Mouse (Mus musculus) thymus, adult 2 months (tissue): ENCODE measurements around the gene Mthfsd. TPM values are rescaled to one million over a fixed set of nuclear protein-coding genes. Genes with fewer than 3 reads are reported as not detected.

ENCODE experiments used
- DNase-seq: peaks from one replicate; pipeline ENCODE4 v3.0.0; 2021
- H3K27ac ChIP-seq: fragments of 200-500 bp; 2 replicates; pipeline ENCODE4 v1.5.1; 2012; ENCODE audit warnings: low read length, control low read depth; ENCODE audit not compliant: control insufficient read depth, insufficient read depth
- H3K27me3 ChIP-seq: fragments of 200-500 bp; 2 replicates; pipeline ENCODE4 v1.6.1; 2012; ENCODE audit warnings: mild to moderate bottlenecking, low read length, moderate library complexity, mixed read lengths; ENCODE audit not compliant: control insufficient read depth, insufficient read depth
- H3K36me3 ChIP-seq: fragments of 200-500 bp; 2 replicates; pipeline ENCODE4 v1.6.1; 2012; ENCODE audit warnings: mild to moderate bottlenecking, low read length, moderate library complexity; ENCODE audit not compliant: control insufficient read depth, insufficient read depth
- H3K4me1 ChIP-seq: fragments of 200-500 bp; replicated peaks from 2 replicates; pipeline ENCODE4 v1.6.1; 2012; ENCODE audit warnings: low read length; ENCODE audit not compliant: control insufficient read depth, insufficient read depth
- H3K4me3 ChIP-seq: fragments of 200-500 bp; 2 replicates; pipeline ENCODE4 v1.5.1; 2012; ENCODE audit warnings: mild to moderate bottlenecking, low read length, control low read depth, moderate library complexity; ENCODE audit not compliant: control insufficient read depth, insufficient read depth
- CTCF ChIP-seq: fragments of 200-500 bp; IDR thresholded peaks from 2 replicates; pipeline ENCODE4 v1.5.1; 2012; ENCODE audit warnings: mild to moderate bottlenecking, control low read depth, low read length, moderate library complexity, borderline replicate concordance; ENCODE audit not compliant: control insufficient read depth, poor library complexity, insufficient read depth; ENCODE audit errors: extremely low read depth
- POLR2A ChIP-seq: fragments of 200-500 bp; IDR thresholded peaks from 2 replicates; pipeline ENCODE4 v1.6.1; 2012; ENCODE audit warnings: mild to moderate bottlenecking, low read length, control low read depth, moderate library complexity; ENCODE audit not compliant: control insufficient read depth, poor library complexity, insufficient read depth; ENCODE audit errors: extremely low read depth
- WGBS: fragments of 180-500 bp; shearing (Covaris S2); methylation state at CpG from one replicate; pipeline ENCODE4 v1.1.7; 2018; 5-methylcytosine and 5-hydroxymethylcytosine counted together
- polyA plus RNA-seq: library from polyadenylated mRNA; depleted of rRNA; stranded (reverse); fragments of >200 nt; gene quantifications from 2 replicates; pipeline ENCODE4 v1.2.3, GENCODE M21; 2012

Gene Mthfsd
- polyA plus RNA-seq, 1 experiment: 69.4 TPM

DNA sequence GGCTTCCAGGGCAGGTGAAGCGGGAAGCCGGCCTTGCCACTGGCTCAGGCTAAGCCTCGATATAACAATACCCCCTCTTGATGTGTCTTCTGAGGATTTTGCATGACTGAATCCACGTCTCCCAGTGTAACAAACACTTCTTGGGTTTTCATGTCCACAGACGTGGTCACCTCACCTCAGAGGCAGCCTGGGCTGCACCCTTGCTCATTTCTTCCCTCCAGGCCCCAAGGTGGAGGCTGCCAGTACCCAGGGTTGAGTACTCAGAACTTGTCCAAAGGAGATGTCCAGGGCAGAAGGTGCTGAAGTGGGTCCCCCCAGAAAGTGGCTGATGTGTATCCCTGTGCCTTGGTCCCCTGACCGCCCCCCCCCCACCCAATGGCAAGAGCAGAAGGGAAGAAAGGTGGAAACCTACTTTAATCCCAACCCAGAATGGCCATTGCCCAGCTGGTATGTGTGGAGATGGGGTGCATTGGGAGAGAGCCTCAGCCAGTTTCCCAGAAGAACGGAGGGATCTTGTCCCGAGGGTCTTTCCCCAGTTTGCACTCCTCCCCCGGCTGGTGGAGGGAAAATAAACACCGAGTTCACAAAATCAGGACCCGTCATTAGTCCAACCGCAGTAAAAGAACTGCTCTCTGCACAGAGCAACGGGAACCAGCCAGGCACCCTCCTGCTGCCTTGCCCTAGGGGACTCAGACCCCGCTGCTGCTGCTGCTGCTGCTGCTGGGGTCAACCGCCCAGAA, 33.9 kb downstream of the Mthfsd start:
- DNase-seq: no peak
- peaks cover 33% of the 10 kb centered on the region for H3K27me3 ChIP-seq
- H3K4me3 ChIP-seq: no peak overlapping the region
- H3K4me1 ChIP-seq: no peaks in the 10 kb centered on the region
- no peaks in the 10 kb centered on the region for H3K36me3 ChIP-seq
- 18% methylated on average over 15 of the region's 15 CpGs for WGBS
- no peak for TF ChIP-seq CTCF
- no peak for TF ChIP-seq POLR2A
- H3K27ac ChIP-seq: no peak overlapping the region

DNA sequence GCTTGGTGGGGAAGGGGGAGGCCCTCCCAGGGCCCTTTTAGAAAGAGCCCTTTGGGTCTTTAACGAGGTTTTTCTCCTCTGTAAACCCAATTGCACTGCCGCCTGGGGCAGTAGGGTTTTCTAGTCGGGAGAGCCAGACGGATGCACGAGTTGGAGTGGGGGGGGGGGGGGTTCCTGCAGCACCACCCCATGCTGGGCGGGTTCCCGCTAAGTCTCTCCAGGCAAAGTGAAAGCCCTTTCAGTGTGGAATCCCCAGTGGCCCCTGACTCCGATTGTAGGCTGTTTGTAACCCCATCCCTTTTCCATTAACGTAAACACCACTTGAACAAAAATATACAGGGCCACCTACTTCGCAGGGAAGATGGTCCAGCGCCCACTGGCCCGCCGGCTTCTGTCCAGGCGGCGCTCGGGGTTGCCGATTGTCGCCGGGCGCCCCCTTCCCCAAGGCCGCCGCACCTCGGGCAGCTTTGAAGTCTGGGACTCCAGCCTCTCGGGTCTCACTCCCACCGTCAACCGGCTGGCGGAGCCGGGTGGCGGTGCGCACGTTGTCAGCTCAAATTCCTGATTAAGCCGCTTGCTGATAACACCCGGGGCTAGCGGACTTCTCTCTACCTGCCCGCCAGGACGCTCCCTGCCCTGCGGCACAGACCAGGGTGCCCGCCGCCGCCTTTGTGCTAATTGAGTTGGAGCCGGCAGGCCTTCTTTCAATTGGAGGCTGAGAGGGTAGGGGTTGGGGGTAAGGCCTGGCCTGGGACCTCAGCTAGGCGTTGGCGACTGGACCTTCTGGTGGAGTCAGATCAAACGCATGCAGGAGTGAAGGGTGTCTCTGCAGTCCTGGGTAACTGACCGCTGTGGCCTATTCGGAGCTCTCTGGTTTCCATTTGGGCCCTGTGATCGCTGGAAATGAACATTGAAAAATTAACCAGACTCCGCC, 34.8 kb downstream of the Mthfsd start:
- H3K4me3 ChIP-seq: no peak overlapping the region
- peaks cover 33% of the 10 kb centered on the region for H3K27me3 ChIP-seq
- H3K27ac ChIP-seq: no peak overlapping the region
- no peak for DNase-seq
- H3K36me3 ChIP-seq: no peaks in the 10 kb centered on the region
- 6% methylated on average over 48 of the region's 48 CpGs for WGBS
- no peaks in the 10 kb centered on the region for H3K4me1 ChIP-seq
- TF ChIP-seq POLR2A (no peak), CTCF (no peak)

DNA sequence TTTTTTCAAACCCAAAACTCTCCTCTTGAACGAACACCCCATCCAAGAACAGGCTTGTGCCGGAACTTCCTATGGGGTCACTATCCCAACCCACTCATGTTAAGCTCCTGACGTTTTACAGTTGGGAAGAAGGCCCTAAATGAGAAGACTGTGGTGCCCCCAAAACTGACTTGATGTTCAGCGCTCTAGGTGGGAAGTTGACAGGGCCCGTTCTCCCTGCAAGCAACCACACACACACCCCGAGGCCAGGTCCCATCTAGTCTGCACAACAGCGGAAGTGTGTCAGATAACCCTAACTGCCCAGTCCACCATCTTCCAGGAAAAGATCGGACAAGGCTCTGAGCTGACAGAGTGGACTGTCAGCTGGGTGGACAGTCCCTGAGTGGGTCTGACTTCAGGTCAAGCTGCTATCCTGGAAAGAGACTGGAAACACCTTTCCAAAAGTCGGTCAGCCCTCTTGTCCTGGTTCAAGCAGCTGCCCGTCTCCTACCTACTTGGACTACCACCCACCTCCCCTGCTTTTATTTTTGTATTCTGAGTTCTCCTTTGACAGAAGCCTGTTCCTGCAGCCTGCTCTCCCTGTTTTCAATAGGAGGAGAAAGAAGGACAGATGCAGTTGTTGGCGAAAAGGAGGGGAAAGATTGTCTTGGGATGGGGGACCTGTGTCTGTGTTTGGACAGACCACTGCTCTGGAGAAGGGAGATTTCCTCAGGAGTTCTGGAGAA, 35.6 kb downstream of the Mthfsd start:
- no peak overlapping the region for H3K27ac ChIP-seq
- no peak for DNase-seq
- no peaks in the 10 kb centered on the region for H3K36me3 ChIP-seq
- H3K27me3 ChIP-seq: peaks cover 33% of the 10 kb centered on the region
- H3K4me3 ChIP-seq: no peak overlapping the region
- H3K4me1 ChIP-seq: no peaks in the 10 kb centered on the region
- no peak for TF ChIP-seq POLR2A
- no peak for TF ChIP-seq CTCF
- WGBS: 32% methylated on average over 11 of the region's 11 CpGs

DNA sequence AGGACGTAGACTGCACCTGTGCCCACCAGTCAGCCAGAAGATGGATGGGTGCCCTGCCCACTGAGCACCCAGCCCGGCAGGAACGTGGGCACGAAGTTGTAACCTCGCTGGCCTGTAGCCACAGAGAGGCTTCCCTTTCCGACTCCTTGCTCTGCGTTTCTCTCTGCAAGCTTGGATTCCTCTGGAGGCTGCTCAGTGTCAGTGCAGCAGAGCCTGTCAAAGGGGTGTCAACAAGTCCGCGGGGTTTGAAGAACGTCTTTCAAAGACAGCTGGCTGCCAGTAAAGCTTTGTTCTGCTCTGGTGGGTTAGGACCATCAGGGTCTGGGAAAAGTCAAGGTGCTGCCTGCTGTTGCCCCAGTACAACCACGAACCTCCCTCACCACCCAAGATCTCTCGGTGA, 36.7 kb downstream of the Mthfsd start:
- no peak for DNase-seq
- no peaks in the 10 kb centered on the region for H3K36me3 ChIP-seq
- no peak overlapping the region for H3K4me3 ChIP-seq
- no peak for TF ChIP-seq POLR2A
- TF ChIP-seq CTCF: no peak
- 7% methylated on average over 12 of the region's 12 CpGs for WGBS
- H3K27ac ChIP-seq: no peak overlapping the region
- H3K27me3 ChIP-seq: peaks cover 31% of the 10 kb centered on the region
- H3K4me1 ChIP-seq: no peaks in the 10 kb centered on the region

DNA sequence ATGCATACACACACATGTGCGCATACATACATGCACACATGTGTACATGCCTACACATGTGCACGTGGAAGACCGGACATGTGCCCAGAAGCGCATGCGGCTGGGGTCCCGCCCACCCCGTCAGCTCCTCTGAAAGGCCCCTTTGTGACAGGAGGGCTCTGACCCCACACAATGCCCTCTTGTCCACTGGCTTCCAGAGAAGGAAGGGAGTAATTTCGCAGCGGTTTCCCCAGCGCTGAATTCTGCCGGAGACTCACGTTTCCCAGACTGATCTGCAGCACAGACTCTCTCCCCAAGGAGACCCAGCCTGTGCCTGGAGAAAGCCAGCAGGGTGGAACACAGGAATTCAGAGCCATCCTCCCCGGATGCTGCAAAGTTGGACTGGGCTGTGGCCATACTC, 44.5 kb downstream of the Mthfsd start:
- Histone ChIP-seq H3K4me1 (no peaks in the 10 kb centered on the region), H3K36me3 (no peaks in the 10 kb centered on the region), H3K4me3 (no peak overlapping the region), H3K27me3 (no peaks in the 10 kb centered on the region; the same call in 1 of the 2 replicates), H3K27ac (no peak overlapping the region)
- TF ChIP-seq CTCF: no peak
- TF ChIP-seq POLR2A: no peak
- 84% methylated on average over 13 of the region's 13 CpGs for WGBS
- no peak for DNase-seq

DNA sequence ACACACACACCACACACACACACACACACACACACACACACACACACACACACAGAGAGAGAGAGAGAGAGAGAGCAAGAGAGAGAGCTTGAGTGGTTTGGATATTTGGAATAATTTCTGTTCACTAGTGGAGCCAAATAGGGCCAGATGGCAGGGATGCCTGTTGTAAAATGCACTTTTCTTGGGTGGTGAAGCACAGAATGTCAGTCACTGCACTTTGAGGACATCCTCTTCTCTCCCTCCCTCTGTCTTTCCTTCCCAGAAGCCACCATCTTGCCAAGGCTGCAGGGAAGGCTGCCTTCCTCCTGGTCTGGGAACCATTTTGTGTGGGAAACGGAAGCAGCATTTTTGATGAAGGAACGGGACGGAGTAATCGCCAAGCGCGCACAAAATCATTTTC, 45.7 kb downstream of the Mthfsd start:
- WGBS: 94% methylated on average over 6 of the region's 6 CpGs
- H3K36me3 ChIP-seq: no peaks in the 10 kb centered on the region

More for the DNA sequence above, 45.7 kb downstream of the Mthfsd start:
- no peak overlapping the region for H3K4me3 ChIP-seq
- no peak overlapping the region for H3K27ac ChIP-seq
- DNase-seq: no peak
- H3K4me1 ChIP-seq: no peaks in the 10 kb centered on the region
- TF ChIP-seq POLR2A (no peak), CTCF (no peak)
- no peaks in the 10 kb centered on the region; the same call in 1 of the 2 replicates for H3K27me3 ChIP-seq
